Comparison of ENCODE assay signal across 24 mouse cellular contexts in the genomic region with DNA sequence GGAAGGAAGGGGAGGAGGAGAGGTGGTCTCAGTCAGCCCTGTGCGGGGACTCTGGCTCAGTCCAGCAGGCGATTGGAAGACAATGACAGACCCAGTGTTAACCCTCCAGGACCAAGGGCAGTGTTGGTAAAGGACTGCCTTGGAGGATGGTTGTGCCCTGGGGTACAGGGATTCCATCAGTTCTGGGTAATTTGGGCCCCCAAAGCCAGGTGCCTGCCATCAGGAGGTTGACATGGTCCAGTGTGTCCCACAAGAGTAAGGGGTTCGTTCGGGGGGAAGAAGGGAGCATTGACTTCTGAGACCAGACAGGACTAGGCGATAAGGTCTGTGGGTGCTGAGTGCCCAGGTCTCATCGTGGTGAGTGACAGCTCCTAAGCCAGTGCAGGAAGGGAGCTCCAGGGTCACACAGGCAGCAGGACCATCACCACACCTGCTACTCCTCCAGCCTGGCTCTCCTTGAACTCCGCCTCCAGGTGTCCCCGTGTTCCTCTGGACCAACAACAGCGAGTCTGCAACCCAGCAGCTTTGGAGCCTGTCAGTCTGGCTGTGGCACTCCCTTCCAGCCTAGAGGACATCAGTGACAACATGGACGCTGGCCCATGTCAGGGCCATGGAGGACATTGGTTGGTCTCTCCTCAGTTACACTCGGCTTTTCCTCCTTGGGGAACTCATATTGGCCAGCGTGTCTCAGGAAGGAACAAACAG. TPM values are rescaled to one million over a fixed set of nuclear protein-coding genes. Genes with fewer than 3 reads are reported as not detected.
"Had no signal": no experiment of that assay in that cellular context is flagged by ENCODE, and none has a peak within 500 bp of the region (broad histone marks: within the 10 kb centered on the region; RNA-seq: fewer than 3 reads in every experiment).

No protein-coding gene starts in this region.

- ATAC-seq: inflammation-experienced regulatory T-cells, adult 6 months; intestine, embryonic 15.5 days; intestine, postnatal 0 days; liver, embryonic 12.5 days had no signal

- H3K4me2 ChIP-seq: heart, embryonic 11.5 days; heart, embryonic 13.5 days; heart, embryonic 15.5 days; hindbrain, embryonic 13.5 days; hindbrain, embryonic 15.5 days; intestine, embryonic 15.5 days; limb, embryonic 13.5 days; limb, embryonic 15.5 days; liver, embryonic 12.5 days had no signal

- DNase-seq: gastrocnemius, postnatal 10 days; heart, adult 2 months; heart, postnatal 14 days; heart, postnatal 4 days; kidney, adult 18-20 months; kidney, adult 8-10 months; kidney, postnatal 10 days; kidney, postnatal 25 days; kidney, postnatal 4 days had no signal

- H3K4me3 ChIP-seq: heart, adult 2 months; heart, embryonic 13.5 days; heart, embryonic 15.5 days; hindbrain, embryonic 13.5 days; hindbrain, embryonic 15.5 days; intestine, embryonic 15.5 days; layer of hippocampus, adult 2 months; left cerebral cortex, adult 2 months; limb, embryonic 13.5 days; limb, embryonic 15.5 days; liver, embryonic 12.5 days had no signal

- H3K36me3 ChIP-seq: heart, embryonic 15.5 days; intestine, embryonic 15.5 days; limb, embryonic 13.5 days; limb, embryonic 15.5 days; liver, embryonic 12.5 days had no signal

- H3K27me3 ChIP-seq: heart, embryonic 13.5 days; heart, embryonic 15.5 days; hindbrain, embryonic 13.5 days; hindbrain, embryonic 15.5 days; intestine, embryonic 15.5 days; limb, embryonic 13.5 days; limb, embryonic 15.5 days had no signal

- H3K4me1 ChIP-seq: hindbrain, embryonic 15.5 days had no signal

- H3K27ac ChIP-seq: heart, adult 2 months; heart, embryonic 13.5 days; heart, embryonic 15.5 days; hindbrain, embryonic 13.5 days; hindbrain, embryonic 15.5 days; intestine, embryonic 15.5 days; layer of hippocampus, adult 2 months; left cerebral cortex, adult 2 months; limb, embryonic 13.5 days; limb, embryonic 15.5 days; liver, embryonic 12.5 days; liver, embryonic 14.5 days had no signal

- H3K9me3 ChIP-seq: heart, embryonic 13.5 days; heart, embryonic 15.5 days; hindbrain, embryonic 13.5 days; hindbrain, embryonic 15.5 days; intestine, embryonic 15.5 days; limb, embryonic 13.5 days; limb, embryonic 15.5 days; liver, embryonic 12.5 days had no signal

- H3K9ac ChIP-seq: heart, embryonic 13.5 days; heart, embryonic 15.5 days; hindbrain, embryonic 13.5 days; hindbrain, embryonic 15.5 days; intestine, embryonic 15.5 days; limb, embryonic 13.5 days; limb, embryonic 15.5 days; liver, embryonic 12.5 days; liver, embryonic 14.5 days had no signal

RNA-seq across cellular contexts. Expression of a gene that starts 23.0 kb away (rescaled TPM):
- total RNA-seq: granulocyte monocyte progenitor cell, adult 5-6 weeks had no signal

RNA-seq across cellular contexts. Expression of a gene that starts 51.1 kb away (rescaled TPM):
- polyA plus RNA-seq: inflammation-experienced regulatory T-cells, adult 6 months had no signal
